Mouse (Mus musculus): ENCODE measurements around the gene D630039A03Rik. TPM values are rescaled to one million over a fixed set of nuclear protein-coding genes. Genes with fewer than 3 reads are reported as not detected.

The D630039A03Rik gene
- polyA plus RNA-seq, 1 experiment from 2014 or later, result 0.08 TPM

DNA sequence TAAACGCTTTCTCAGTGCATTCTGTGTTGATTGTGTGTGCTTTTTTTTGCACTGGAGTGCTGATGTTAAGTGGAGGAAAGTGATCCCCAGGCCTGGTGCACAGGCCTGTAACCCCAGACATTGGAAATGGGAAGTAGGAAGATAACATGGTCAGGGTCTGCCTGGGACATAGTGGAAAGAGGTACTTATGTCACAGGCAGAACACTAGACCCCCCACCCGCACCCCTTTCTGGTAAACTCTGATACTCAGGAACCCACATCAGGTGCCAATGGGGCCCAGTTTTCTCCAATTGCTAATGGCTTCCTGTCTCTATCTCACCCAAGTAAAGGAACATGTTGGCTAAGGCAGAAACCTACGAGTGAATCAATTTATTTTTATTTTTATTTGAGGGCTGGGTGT, 31.6 kb downstream of the D630039A03Rik start:
- WGBS, result 90% methylated on average over 3 of the region's 3 CpGs

DNA sequence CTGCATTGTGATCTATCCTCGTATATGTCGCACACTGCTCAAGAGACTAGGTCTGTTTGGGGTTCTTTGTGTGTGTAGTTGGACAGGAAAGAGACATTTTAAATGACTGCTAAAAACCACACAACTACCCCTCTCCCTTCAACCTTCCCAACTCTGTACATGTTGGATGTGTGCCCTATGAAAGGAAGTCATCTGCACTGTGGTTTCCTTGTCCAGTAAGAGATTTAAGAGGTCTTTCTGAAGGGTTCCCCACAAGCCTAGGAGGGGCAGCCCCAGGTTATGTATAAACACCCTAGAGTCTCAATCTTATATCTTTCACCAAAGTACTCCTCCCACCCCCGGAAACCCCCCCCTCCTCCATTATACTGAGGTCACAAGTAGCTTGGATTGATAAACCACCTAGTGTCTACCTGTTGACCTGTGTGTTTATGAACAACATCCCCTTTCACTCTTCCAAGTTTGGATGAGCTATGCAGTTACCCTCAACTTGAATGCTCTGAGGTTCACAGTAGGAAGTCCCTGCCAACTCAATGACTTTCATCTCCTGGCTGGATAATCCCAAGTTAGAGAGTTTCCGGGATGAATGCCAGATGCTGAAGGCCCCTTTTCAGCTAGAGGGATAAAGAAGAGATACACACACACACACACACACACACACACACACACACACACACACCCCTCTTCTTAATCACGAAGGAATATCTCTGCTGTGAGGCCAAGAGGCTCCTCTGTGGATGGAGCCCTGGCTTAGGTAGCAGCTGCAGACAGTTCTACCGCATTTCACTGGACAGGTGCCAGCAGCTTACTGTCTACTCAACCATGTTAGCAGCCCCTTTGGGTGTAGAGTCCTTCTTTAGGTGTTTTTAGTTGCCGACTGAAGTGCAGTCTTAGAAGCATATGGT, 32.3 kb downstream of the D630039A03Rik start:
- Histone ChIP-seq H3K9me3 (replicated peaks) (no peaks in the 10 kb centered on the region), H3K27ac (no peak overlapping the region), H3K27me3 (no peaks in the 10 kb centered on the region), H3K36me3 (ENCODE audit: poor library complexity, severe bottlenecking) (no peaks in the 10 kb centered on the region), H3K4me1 (peaks cover 12% of the 10 kb centered on the region), H3K4me2 (no peak overlapping the region), H3K9ac (no peak overlapping the region), H3K4me3 (no peak overlapping the region)
- 0 out of 2 replicates have a peak, but pooled peaks have one; percentile 16 for ATAC-seq
- 67% methylated on average over 7 of the region's 7 CpGs for WGBS

More for the DNA sequence above, 31.6 kb downstream of the D630039A03Rik start:
- no peaks in the 10 kb centered on the region for H3K9me3 ChIP-seq (replicated peaks)
- H3K36me3 ChIP-seq (ENCODE audit: poor library complexity, severe bottlenecking), result no peaks in the 10 kb centered on the region
- no peak overlapping the region for H3K4me2 ChIP-seq
- H3K27me3 ChIP-seq, result no peaks in the 10 kb centered on the region
- no peak overlapping the region for H3K9ac ChIP-seq
- no peak for ATAC-seq
- no peak overlapping the region for H3K4me3 ChIP-seq
- no peak overlapping the region for H3K27ac ChIP-seq
- H3K4me1 ChIP-seq, result peaks cover 12% of the 10 kb centered on the region

DNA sequence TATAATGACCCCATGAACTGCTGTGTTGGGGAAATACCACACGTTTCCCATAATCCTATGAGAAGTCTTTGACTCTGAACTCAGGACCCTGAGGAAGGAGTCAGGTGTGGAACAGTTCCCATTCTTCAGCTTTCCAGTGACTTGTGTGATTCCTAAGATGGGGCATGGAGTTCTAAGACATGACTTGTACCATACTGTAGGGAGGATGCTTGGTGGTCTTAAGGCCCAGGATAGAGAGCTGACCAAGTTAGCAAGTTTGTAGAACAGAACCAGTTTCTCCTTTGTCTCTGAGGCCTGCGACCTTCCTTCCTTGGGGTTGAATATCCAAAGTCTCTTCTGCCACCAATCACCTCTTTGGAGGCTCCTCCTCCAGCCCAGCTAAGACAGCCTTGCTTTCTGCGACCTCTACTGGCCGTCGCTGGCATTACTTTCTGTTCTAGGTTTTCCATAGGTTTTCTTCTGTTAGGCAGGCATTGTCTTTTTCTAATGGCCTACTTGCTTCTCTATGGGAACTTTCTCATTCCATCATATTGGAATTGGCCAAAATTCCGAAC, 36.2 kb downstream of the D630039A03Rik start:
- no peaks in the 10 kb centered on the region for H3K9me3 ChIP-seq (replicated peaks)
- ATAC-seq, result peak; percentile 68; the same call in 1 of the 2 replicates
- H3K9ac ChIP-seq, result no peak overlapping the region
- H3K36me3 ChIP-seq (ENCODE audit: poor library complexity, severe bottlenecking), result no peaks in the 10 kb centered on the region
- no peak overlapping the region for H3K4me3 ChIP-seq
- no peak overlapping the region for H3K27ac ChIP-seq
- H3K4me1 ChIP-seq, result 0 out of 2 replicates have a peak, but pooled peaks cover 3% of the 10 kb centered on the region
- H3K4me2 ChIP-seq, result no peak overlapping the region
- WGBS, result 12% methylated on average over 6 of the region's 6 CpGs
- no peaks in the 10 kb centered on the region for H3K27me3 ChIP-seq

DNA sequence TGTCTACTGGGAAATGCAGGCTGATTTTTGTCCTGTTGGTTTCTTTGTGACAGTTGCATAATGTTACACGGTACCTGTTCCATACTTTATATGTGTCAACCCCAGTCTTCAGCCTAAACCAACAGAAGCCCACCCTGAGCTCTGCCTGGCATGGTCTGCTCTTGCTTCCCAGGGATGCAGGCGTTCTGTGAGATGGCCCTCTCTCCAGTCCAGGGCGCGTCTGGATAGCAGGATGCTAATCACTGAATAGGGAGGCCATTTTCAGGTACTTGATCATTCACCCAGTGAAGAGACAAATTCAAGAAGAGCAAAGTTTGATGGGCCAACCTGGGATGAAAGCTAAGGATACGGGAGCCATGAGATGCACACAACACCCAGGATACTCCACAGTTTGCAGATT, 37.0 kb downstream of the D630039A03Rik start:
- H3K4me1 ChIP-seq, result no peaks in the 10 kb centered on the region
- H3K9ac ChIP-seq, result no peak overlapping the region
- no peak overlapping the region for H3K27ac ChIP-seq
- H3K27me3 ChIP-seq, result no peaks in the 10 kb centered on the region
- no peaks in the 10 kb centered on the region for H3K9me3 ChIP-seq (replicated peaks)
- no peak overlapping the region for H3K4me2 ChIP-seq
- WGBS, result 91% methylated on average over 5 of the region's 5 CpGs
- no peak for ATAC-seq
- no peak overlapping the region for H3K4me3 ChIP-seq
- no peaks in the 10 kb centered on the region for H3K36me3 ChIP-seq (ENCODE audit: poor library complexity, severe bottlenecking)

DNA sequence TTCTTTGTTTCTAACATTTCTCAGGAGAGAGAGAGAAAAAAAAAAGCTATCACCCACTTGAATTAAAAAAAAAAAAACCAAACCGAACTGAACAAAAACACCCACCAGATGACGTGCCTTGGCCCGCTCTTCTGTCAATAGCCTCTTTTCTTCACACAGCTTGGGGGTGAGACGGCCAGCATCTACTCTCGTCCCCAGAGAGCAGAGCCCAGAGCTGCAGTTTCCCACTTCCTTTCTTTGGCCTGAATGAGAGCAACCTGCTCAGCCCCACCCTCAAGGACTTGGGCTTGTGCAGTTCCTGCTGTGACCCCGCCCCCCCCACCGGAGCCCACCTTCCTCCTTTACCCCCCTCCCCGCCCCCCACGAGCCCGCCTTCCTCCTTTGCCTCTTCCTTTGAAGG, 48.6 kb downstream of the D630039A03Rik start:
- H3K27ac ChIP-seq, result no peak overlapping the region
- H3K27me3 ChIP-seq, result no peaks in the 10 kb centered on the region
- no peaks in the 10 kb centered on the region for H3K36me3 ChIP-seq (ENCODE audit: poor library complexity, severe bottlenecking)
- H3K9me3 ChIP-seq (replicated peaks), result no peaks in the 10 kb centered on the region
- 0 out of 2 replicates have a peak, but pooled peaks cover 5% of the 10 kb centered on the region for H3K4me1 ChIP-seq
- H3K4me2 ChIP-seq, result no peak overlapping the region
- H3K4me3 ChIP-seq, result no peak overlapping the region
- WGBS, result 37% methylated on average over 10 of the region's 10 CpGs
- no peak for ATAC-seq
- no peak overlapping the region for H3K9ac ChIP-seq

DNA sequence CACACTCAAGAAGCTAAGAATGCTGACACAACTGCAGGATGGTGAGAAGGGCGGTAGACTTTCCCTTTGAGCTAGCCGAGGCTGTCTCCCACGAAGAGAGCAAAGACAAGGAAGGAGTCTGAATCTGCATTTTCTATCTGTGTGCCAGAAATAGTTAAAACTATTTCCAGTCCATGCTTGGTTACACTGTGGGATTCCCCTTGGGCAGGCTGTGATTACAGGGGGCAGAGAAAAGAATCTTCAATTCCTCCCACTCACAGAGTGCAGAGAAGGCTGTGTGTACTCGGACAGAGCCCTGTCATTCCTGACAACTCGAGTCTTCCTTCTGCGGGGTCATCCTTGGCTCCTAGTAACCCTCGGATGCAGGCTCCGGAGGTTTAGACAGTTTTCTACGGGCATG, 49.1 kb downstream of the D630039A03Rik start:
- no peak overlapping the region for H3K27ac ChIP-seq
- no peak overlapping the region for H3K4me2 ChIP-seq
- 0 out of 2 replicates have a peak, but pooled peaks cover 5% of the 10 kb centered on the region for H3K4me1 ChIP-seq
- no peak overlapping the region for H3K9ac ChIP-seq
- no peak for ATAC-seq
- H3K36me3 ChIP-seq (ENCODE audit: poor library complexity, severe bottlenecking), result no peaks in the 10 kb centered on the region
- no peaks in the 10 kb centered on the region for H3K27me3 ChIP-seq
- no peak overlapping the region for H3K4me3 ChIP-seq
- H3K9me3 ChIP-seq (replicated peaks), result no peaks in the 10 kb centered on the region
- 64% methylated on average over 9 of the region's 9 CpGs for WGBS

DNA sequence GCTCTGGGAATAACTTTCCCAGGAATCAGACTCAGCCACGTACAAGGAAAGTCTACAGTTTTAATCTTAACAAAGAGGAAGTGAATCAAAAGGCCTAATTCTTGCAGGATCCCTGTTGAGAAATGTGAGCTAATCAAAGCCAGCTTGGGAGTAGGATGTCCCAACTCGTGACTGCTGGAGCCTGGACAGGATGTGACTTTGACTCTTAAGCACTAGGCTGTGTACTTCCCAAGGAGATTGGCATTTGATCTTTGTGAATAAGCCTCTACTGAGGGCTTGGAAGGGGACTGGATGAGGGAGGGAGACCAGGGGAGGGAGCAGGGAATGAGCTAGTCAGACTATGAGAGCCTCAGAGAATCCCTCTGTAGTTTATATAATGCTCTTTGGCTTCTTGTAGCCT, 50.0 kb downstream of the D630039A03Rik start:
- Histone ChIP-seq H3K27me3 (no peaks in the 10 kb centered on the region), H3K9ac (no peak overlapping the region), H3K4me3 (no peak overlapping the region), H3K4me2 (no peak overlapping the region), H3K27ac (no peak overlapping the region), H3K36me3 (ENCODE audit: poor library complexity, severe bottlenecking) (no peaks in the 10 kb centered on the region), H3K4me1 (0 out of 2 replicates have a peak, but pooled peaks cover 5% of the 10 kb centered on the region), H3K9me3 (replicated peaks) (no peaks in the 10 kb centered on the region)
- WGBS, result 12% methylated on average over 2 of the region's 2 CpGs
- peak; percentile 51; the same call in 1 of the 2 replicates for ATAC-seq

DNA sequence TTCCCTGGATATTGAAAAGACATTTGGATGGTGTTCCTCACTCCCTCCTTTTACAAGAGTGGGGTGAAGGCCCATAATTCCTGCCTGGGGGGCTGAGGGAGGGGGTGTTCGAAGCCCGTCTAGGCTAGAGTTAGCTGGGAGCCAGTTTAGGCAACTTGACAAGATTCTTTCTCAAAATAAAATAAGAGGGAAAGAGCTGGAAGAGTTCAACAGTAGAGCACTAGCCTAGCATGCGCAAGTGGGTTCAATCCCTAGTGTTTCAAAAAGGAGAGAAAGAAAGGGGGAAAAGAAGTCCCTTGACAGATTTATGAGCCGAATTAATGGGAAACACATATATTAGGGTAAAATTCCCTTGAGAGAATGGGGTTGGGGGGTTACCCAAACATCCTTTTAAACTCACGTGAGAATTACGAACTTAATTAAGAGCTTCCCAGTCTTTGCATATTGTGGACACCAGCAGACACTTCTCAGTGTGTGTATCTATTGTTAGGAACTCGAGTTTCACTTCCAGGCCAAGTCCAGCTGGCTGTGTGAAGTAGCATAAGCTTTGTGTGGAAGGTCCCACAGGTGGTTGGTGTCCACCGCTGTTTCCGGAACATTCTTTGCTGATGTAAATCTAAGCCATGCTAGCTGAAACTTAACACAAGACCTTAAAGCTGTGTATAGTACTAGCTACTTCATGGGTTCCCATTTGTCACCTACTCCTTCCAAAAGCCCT, 53.7 kb downstream of the D630039A03Rik start:
- Histone ChIP-seq H3K9me3 (replicated peaks) (no peaks in the 10 kb centered on the region), H3K9ac (no peak overlapping the region), H3K27ac (no peak overlapping the region), H3K4me3 (no peak overlapping the region), H3K4me1 (0 out of 2 replicates have a peak, but pooled peaks cover 5% of the 10 kb centered on the region), H3K4me2 (no peak overlapping the region), H3K27me3 (no peaks in the 10 kb centered on the region), H3K36me3 (ENCODE audit: poor library complexity, severe bottlenecking) (no peaks in the 10 kb centered on the region; the same call in 1 of the 2 replicates)
- ATAC-seq, result no peak
- WGBS, result 85% methylated on average over 9 of the region's 9 CpGs

DNA sequence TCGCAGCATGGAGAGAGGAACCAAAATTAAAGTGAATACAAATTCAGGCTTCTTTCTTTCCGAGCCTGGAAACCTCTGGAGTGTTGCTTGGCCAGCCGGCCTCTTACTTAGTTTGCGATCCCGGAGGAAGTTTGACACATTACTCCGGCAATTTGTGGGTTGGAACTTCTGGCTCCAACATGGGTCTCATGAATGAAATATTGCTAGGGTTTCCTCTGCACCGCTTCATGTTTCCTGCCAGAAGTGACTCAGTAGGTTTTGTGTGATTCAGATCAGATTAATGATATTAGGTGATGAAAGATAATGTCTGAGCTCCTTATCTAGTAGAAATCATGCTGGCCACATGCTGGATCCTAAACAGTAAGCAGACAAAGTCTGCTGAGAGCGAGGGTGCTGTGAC, 54.2 kb downstream of the D630039A03Rik start:
- peaks cover 2% of the 10 kb centered on the region for H3K36me3 ChIP-seq (ENCODE audit: poor library complexity, severe bottlenecking)
- H3K27me3 ChIP-seq, result no peaks in the 10 kb centered on the region
- H3K9me3 ChIP-seq (replicated peaks), result no peaks in the 10 kb centered on the region
- no peak overlapping the region for H3K9ac ChIP-seq
- no peak for ATAC-seq
- 93% methylated on average over 8 of the region's 8 CpGs for WGBS
- H3K4me1 ChIP-seq, result 0 out of 2 replicates have a peak, but pooled peaks cover under 1% of the 10 kb centered on the region
- H3K4me2 ChIP-seq, result no peak overlapping the region
- H3K27ac ChIP-seq, result no peak overlapping the region
- no peak overlapping the region for H3K4me3 ChIP-seq

DNA sequence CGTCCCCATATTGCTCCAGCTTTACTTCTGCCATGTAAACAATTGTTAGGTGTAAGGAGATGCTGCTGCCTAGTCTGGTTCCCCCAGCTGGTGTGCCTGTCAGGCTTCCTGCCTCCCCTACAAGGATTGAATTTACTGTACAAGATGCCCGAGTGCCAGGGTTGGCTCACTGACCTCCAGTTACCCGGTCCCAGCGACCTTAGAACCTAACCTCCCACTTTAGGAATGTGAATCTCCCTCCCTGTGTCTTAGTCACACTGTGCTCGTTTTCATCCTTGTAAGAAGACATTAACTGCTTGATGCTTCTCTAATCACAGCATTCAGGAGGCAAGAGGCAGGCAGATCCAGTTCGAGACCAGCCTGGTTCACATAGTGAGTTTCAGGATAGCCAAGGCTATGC, 54.9 kb downstream of the D630039A03Rik start:
- Histone ChIP-seq H3K4me3 (no peak overlapping the region), H3K27ac (no peak overlapping the region), H3K27me3 (no peaks in the 10 kb centered on the region), H3K9me3 (replicated peaks) (no peaks in the 10 kb centered on the region), H3K36me3 (ENCODE audit: poor library complexity, severe bottlenecking) (peaks cover 9% of the 10 kb centered on the region), H3K4me2 (no peak overlapping the region), H3K4me1 (no peaks in the 10 kb centered on the region), H3K9ac (no peak overlapping the region)
- no peak for ATAC-seq
- 86% methylated on average over 6 of the region's 6 CpGs for WGBS

DNA sequence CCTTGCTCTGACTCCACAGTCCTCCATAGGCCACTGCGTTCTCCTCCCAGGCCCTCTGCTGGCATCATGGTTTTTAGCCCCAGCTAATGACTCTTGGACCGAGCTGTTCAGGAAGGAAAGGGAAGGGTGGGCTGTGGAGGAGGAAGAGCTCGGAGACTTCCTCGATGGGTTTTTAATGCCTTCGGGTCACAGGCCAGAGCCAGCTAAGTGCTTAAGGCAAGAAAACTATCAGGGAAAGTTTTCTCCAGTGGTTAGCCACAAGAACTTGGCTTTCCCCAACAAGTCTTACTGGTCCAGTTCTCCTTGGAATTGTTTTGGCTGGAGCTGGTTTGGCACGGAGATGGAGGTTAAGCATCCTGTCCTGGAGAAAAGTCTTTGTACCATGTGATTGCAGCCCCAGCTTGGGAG, 55.9 kb downstream of the D630039A03Rik start:
- no peak overlapping the region for H3K4me2 ChIP-seq
- ATAC-seq, result no peak
- no peaks in the 10 kb centered on the region for H3K4me1 ChIP-seq
- no peak overlapping the region for H3K9ac ChIP-seq
- H3K27ac ChIP-seq, result no peak overlapping the region
- H3K36me3 ChIP-seq (ENCODE audit: poor library complexity, severe bottlenecking), result peaks cover 18% of the 10 kb centered on the region
- H3K4me3 ChIP-seq, result no peak overlapping the region
- no peaks in the 10 kb centered on the region for H3K9me3 ChIP-seq (replicated peaks)
- H3K27me3 ChIP-seq, result no peaks in the 10 kb centered on the region
- WGBS, result 92% methylated on average over 6 of the region's 6 CpGs
